Comparison of ENCODE assay signal across 25 mouse cellular contexts in the genomic region with DNA sequence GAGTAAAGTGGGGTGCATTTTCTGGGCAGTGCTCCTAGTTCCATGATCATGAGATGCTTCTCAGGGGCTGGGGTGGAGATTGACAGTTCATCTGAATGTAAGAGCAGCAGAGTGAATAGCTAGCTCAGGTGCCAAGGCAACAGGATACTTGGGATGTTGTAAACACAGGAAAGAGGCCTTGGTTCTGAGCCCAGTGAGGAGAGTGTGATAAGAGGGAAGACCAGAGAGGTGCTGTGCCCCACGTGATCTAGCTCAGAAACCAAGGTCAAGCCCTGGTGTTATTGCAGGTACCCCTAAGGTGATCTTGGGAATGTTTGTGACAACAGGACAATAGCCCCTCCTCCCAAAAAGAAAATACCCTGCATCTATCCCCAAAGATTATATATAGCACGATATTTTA.
DNase-seq lines count a peak whose midpoint lies in the region; ATAC-seq and TF ChIP-seq lines count a peak whose summit lies in the region.
"Had no signal": no experiment of that assay in that cellular context is flagged by ENCODE, and none has a peak within 500 bp of the region (broad histone marks: within the 10 kb centered on the region; RNA-seq: fewer than 3 reads in every experiment).

No protein-coding gene starts in this region.

- no peak overlapping the region for H3K4me3 ChIP-seq in liver, adult 2 months (ENCODE audit: insufficient read depth, low read depth, low read length)
- H3K4me3 ChIP-seq in liver, embryonic 12.5 days, result no peak overlapping the region
- no peak overlapping the region for H3K4me3 ChIP-seq in olfactory bulb, adult 2 months (ENCODE audit: insufficient read depth, low read depth, low read length)
- no peak overlapping the region for H3K4me3 ChIP-seq in left cerebral cortex, adult 2 months
- no peak overlapping the region for H3K4me3 ChIP-seq in intestine, embryonic 16.5 days (ENCODE audit: low read length)
- H3K4me3 ChIP-seq: forebrain, embryonic 10.5 days; gastrocnemius, adult 2 months; heart, embryonic 10.5 days; hindbrain, embryonic 10.5 days; hindbrain, embryonic 13.5 days had no signal

- H3K4me2 ChIP-seq in liver, embryonic 12.5 days, result no peak overlapping the region
- H3K4me2 ChIP-seq in intestine, embryonic 16.5 days (ENCODE audit: low read depth, low read length), result no peak overlapping the region
- H3K4me2 ChIP-seq: hindbrain, embryonic 13.5 days had no signal

- H3K4me1 ChIP-seq in liver, adult 2 months (ENCODE audit: control insufficient read depth, insufficient read depth, low read length), result peaks cover 12% of the 10 kb centered on the region
- no peaks in the 10 kb centered on the region for H3K4me1 ChIP-seq in liver, embryonic 12.5 days
- H3K4me1 ChIP-seq in olfactory bulb, adult 2 months (ENCODE audit: control insufficient read depth, insufficient read depth, low read length), result peaks cover 18% of the 10 kb centered on the region
- no peaks in the 10 kb centered on the region for H3K4me1 ChIP-seq in intestine, embryonic 16.5 days (ENCODE audit: control insufficient read depth, insufficient read depth, low read length)

- no peak for ATAC-seq in liver, embryonic 12.5 days
- no peak for ATAC-seq in intestine, embryonic 16.5 days
- ATAC-seq: activated CD4-positive, CD25-positive, alpha-beta regulatory T cell, adult 4 months; forebrain, embryonic 14.5 days; forebrain, postnatal 0 days; hindbrain, embryonic 16.5 days had no signal

- WGBS in liver, adult 2 months, result 55% methylated on average over 2 of the region's 2 CpGs
- WGBS in liver, embryonic 12.5 days (ENCODE audit: insufficient replicate concordance), result 49% methylated on average over 2 of the region's 2 CpGs
- 54% methylated on average over 2 of the region's 2 CpGs for WGBS in olfactory bulb, adult 2 months
- WGBS in intestine, embryonic 16.5 days, result 57% methylated on average over 2 of the region's 2 CpGs

- no peaks in the 10 kb centered on the region for H3K36me3 ChIP-seq in liver, adult 2 months (ENCODE audit: control insufficient read depth, insufficient read depth, low read length)
- H3K36me3 ChIP-seq in liver, embryonic 12.5 days, result no peaks in the 10 kb centered on the region
- H3K36me3 ChIP-seq in intestine, embryonic 16.5 days (ENCODE audit: control insufficient read depth, insufficient read depth, low read length), result no peaks in the 10 kb centered on the region
- H3K36me3 ChIP-seq: forebrain, embryonic 10.5 days; heart, embryonic 10.5 days; hindbrain, embryonic 10.5 days; hindbrain, embryonic 13.5 days had no signal

- H3K9ac ChIP-seq in liver, adult 2 months (ENCODE audit: low read depth, low read length), result no peak overlapping the region
- H3K9ac ChIP-seq in liver, embryonic 12.5 days, result no peak overlapping the region
- no peak overlapping the region for H3K9ac ChIP-seq in intestine, embryonic 16.5 days (ENCODE audit: low read depth, low read length)
- H3K9ac ChIP-seq: forebrain, postnatal 0 days; hindbrain, embryonic 13.5 days had no signal

- no peak for TF ChIP-seq POLR2A in liver, adult 2 months (IDR thresholded peaks at IDR 0.05; ENCODE audit: extremely low read depth, insufficient read depth, low read length)
- TF ChIP-seq POLR2A in olfactory bulb, adult 2 months (IDR thresholded peaks at IDR 0.05; ENCODE audit: insufficient read depth, low read depth, low read length), result no peak

- no peak for TF ChIP-seq CTCF in liver, adult 2 months (IDR thresholded peaks at IDR 0.05; ENCODE audit: low read depth, low read length)
- no peak for TF ChIP-seq CTCF in olfactory bulb, adult 2 months (IDR thresholded peaks at IDR 0.05; ENCODE audit: insufficient read depth, low read depth, low read length)
- TF ChIP-seq CTCF in left cerebral cortex, adult 2 months (IDR thresholded peaks at IDR 0.05), result no peak

- intact Hi-C loops in left cerebral cortex, adult 2 months (cut with DNase I), result no loop called here

- DNase-seq in heart, adult 11 months, result peak; percentile 85
- DNase-seq in heart, adult 8-10 months (ENCODE audit: low spot score), result no peak
- peak; percentile 74 for DNase-seq in liver, adult 2 months (ENCODE audit: extremely low read depth, low read depth, low spot score)
- DNase-seq in lung, postnatal 14 days, result peak; percentile 31
- no peak for DNase-seq in left cerebral cortex, adult 2 months (ENCODE audit: extremely low spot score in 1 of 2, low spot score in 2 of 2)
- DNase-seq: adrenal gland, adult 8-10 months; adrenal gland, postnatal 25 days; cerebellum, adult 11-12 months; cerebellum, adult 8-10 months; cerebellum, postnatal 14 days; forebrain, postnatal 0 days; gastrocnemius, adult 2 months; gastrocnemius, postnatal 14 days; heart, adult 18-20 months; heart, postnatal 36 days had no signal

- no peaks in the 10 kb centered on the region for H3K27me3 ChIP-seq in liver, adult 2 months (ENCODE audit: control insufficient read depth, insufficient read depth, low read length)
- no peaks in the 10 kb centered on the region for H3K27me3 ChIP-seq in liver, embryonic 12.5 days (replicated peaks)
- H3K27me3 ChIP-seq in intestine, embryonic 16.5 days (replicated peaks; ENCODE audit: control insufficient read depth, insufficient read depth, low read length), result no peaks in the 10 kb centered on the region
- H3K27me3 ChIP-seq: hindbrain, embryonic 13.5 days had no signal

- no peaks in the 10 kb centered on the region for H3K79me2 ChIP-seq in liver, adult 2 months (ENCODE audit: control insufficient read depth, insufficient read depth, low read length)

- no peaks in the 10 kb centered on the region for H3K9me3 ChIP-seq in liver, embryonic 12.5 days (replicated peaks)
- H3K9me3 ChIP-seq in intestine, embryonic 16.5 days (ENCODE audit: control insufficient read depth, low read length), result no peaks in the 10 kb centered on the region
- H3K9me3 ChIP-seq: forebrain, embryonic 10.5 days; heart, embryonic 10.5 days; hindbrain, embryonic 10.5 days; hindbrain, embryonic 13.5 days had no signal

- no peak overlapping the region for H3K27ac ChIP-seq in liver, adult 2 months (replicated peaks; ENCODE audit: insufficient read depth, low read depth, low read length)
- no peak overlapping the region for H3K27ac ChIP-seq in liver, embryonic 12.5 days
- peak overlapping the region; percentile 5 for H3K27ac ChIP-seq in olfactory bulb, adult 2 months (ENCODE audit: insufficient read depth, low read depth, low read length)
- no peak overlapping the region for H3K27ac ChIP-seq in left cerebral cortex, adult 2 months
- no peak overlapping the region for H3K27ac ChIP-seq in intestine, embryonic 16.5 days (ENCODE audit: low read length)
- H3K27ac ChIP-seq: forebrain, embryonic 10.5 days; gastrocnemius, adult 2 months; heart, embryonic 10.5 days; hindbrain, embryonic 10.5 days; hindbrain, embryonic 13.5 days had no signal

Comparison
In these comparisons a context has a peak if more than half of its experiments do, and no peak if none do; other contexts are left out.
1. DNase-seq: peak in heart, adult 11 months (single experiment), liver, adult 2 months (single experiment) and lung, postnatal 14 days (single experiment); none in heart, adult 8-10 months (single experiment) and left cerebral cortex, adult 2 months (0 of 2).